Mouse (Mus musculus) liver, embryonic 14.5 days (tissue): ENCODE data around the gene Utrn.

Experiments
- CTCF ChIP-seq: IDR thresholded peaks from 2 replicates; pipeline ENCODE4 v1.5.1; 2016; ENCODE audit warnings: antibody characterized with exemption, low read depth, control low read depth
- EP300 ChIP-seq: IDR thresholded peaks from 2 replicates; pipeline ENCODE4 v1.6.1; 2016; ENCODE audit warnings: antibody characterized with exemption, low read depth

DNA sequence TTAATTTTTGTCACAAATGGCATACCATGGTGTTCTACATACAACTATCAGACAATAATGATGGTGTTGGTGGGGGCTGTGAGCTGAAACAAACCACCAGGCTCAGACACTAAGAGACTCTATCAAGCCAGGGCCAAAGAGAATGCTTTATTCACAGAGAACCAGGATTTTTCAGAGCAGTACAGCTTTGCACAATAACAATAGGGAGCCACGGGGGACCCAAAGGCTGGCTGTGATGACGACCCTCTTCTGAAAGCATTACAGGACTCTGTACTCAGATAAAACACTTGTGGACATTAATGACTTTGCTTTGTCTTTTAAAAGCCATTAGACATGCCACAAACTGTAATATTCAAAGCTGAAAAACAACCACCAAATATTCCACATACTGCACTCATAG, 273.8 kb downstream of the Utrn start:
- TF ChIP-seq CTCF (no peak), EP300 (no peak)
